Mouse (Mus musculus) CH12.LX (cell line): ENCODE results near the gene Traf3ip2. TPM values are rescaled to one million over a fixed set of nuclear protein-coding genes. Genes with fewer than 3 reads are reported as not detected.

Experiments
- DNase-seq: peaks from one replicate; pipeline ENCODE4 v3.0.0-alpha.2; 2013; ENCODE audit errors: extremely low read depth
- H3K27ac ChIP-seq: 2 replicates; pipeline ENCODE4 v1.5.1; 2012; ENCODE audit warnings: low read depth, mild to moderate bottlenecking, control low read depth, moderate library complexity; ENCODE audit not compliant: insufficient read depth
- H3K27me3 ChIP-seq: replicated peaks from 2 replicates; pipeline ENCODE3; 2012; ENCODE audit warnings: inconsistent platforms
- H3K36me3 ChIP-seq, 2 experiments: replicated peaks in 1 of 2; 2 replicates each; pipeline versions ENCODE3 to v1.6.1; 2012; ENCODE audit warnings: inconsistent platforms in 1 of 2, low read length in 1 of 2, mild to moderate bottlenecking in 1 of 2, mixed read lengths in 1 of 2, moderate library complexity in 1 of 2; ENCODE audit not compliant: control insufficient read depth in 1 of 2, insufficient read depth in 1 of 2
- H3K4me1 ChIP-seq, 2 experiments: 2 replicates each; pipeline ENCODE4 v1.6.1; 2012; ENCODE audit warnings: inconsistent platforms in 1 of 2, moderate library complexity in 1 of 2; ENCODE audit not compliant: insufficient read depth in 2 of 2, control insufficient read depth in 1 of 2
- H3K4me2 ChIP-seq: 2 replicates; pipeline ENCODE4 v1.6.1; 2012; ENCODE audit warnings: low read depth, mild to moderate bottlenecking, control low read depth; ENCODE audit not compliant: poor library complexity, insufficient read depth, severe bottlenecking
- H3K4me3 ChIP-seq, 3 experiments: fragments of 150-350 bp in 1 of 3; sonication (generic) in 1 of 3; replicated peaks in 1 of 3; 2 replicates each; pipeline versions ENCODE3 to v1.5.1; 2011 to 2012; ENCODE audit warnings: low read depth in 2 of 3, low read length in 2 of 3, mild to moderate bottlenecking in 2 of 3, moderate library complexity in 2 of 3, control low read depth in 1 of 3, improper control_type of control experiment in 1 of 3, inconsistent platforms in 1 of 3, mixed read lengths in 1 of 3; ENCODE audit not compliant: poor library complexity in 1 of 3
- H3K79me2 ChIP-seq: replicated peaks from 2 replicates; pipeline ENCODE4 v1.6.1; 2012; ENCODE audit warnings: mild to moderate bottlenecking, moderate library complexity; ENCODE audit not compliant: control insufficient read depth, poor library complexity, insufficient read depth, severe bottlenecking; ENCODE audit errors: extremely low read depth
- H3K9ac ChIP-seq: 2 replicates; pipeline ENCODE4 v1.6.1; 2012; ENCODE audit warnings: low read depth, mild to moderate bottlenecking, control low read depth, moderate library complexity; ENCODE audit not compliant: insufficient read depth
- H3K9me3 ChIP-seq: replicated peaks from 2 replicates; pipeline ENCODE3; 2012; ENCODE audit warnings: low read length, inconsistent platforms, mixed read lengths
- CTCF ChIP-seq, 2 experiments: IDR thresholded peaks in 1 of 2; conservative IDR thresholded peaks in 1 of 2; 2 replicates each; pipeline ENCODE4 v1.5.1; 2011 to 2012; ENCODE audit warnings: low read depth in 2 of 2, low read length in 2 of 2, improper control_type of control experiment in 1 of 2, inconsistent platforms in 1 of 2, mild to moderate bottlenecking in 1 of 2, moderate library complexity in 1 of 2
- E2F4 ChIP-seq: IDR thresholded peaks from 2 replicates; pipeline ENCODE4 v1.6.1; 2011; ENCODE audit warnings: low read depth, low read length, improper control_type of control experiment; ENCODE audit not compliant: insufficient replicate concordance
- ELF1 ChIP-seq: IDR thresholded peaks from 2 replicates; pipeline ENCODE4 v1.6.1; 2014; ENCODE audit warnings: low read depth, mild to moderate bottlenecking, inconsistent platforms, low read length, improper control_type of control experiment
- ETS1 ChIP-seq: conservative IDR thresholded peaks from 2 replicates; pipeline ENCODE4 v1.6.1; 2012; ENCODE audit warnings: low read depth, mild to moderate bottlenecking, inconsistent platforms, low read length, improper control_type of control experiment, moderate library complexity
- GABPA ChIP-seq: IDR thresholded peaks from 2 replicates; pipeline ENCODE4 v1.6.1; 2012; ENCODE audit warnings: low read depth, low read length, improper control_type of control experiment, inconsistent platforms; ENCODE audit not compliant: insufficient replicate concordance
- IRF4 ChIP-seq: IDR thresholded peaks from 2 replicates; pipeline ENCODE4 v1.6.1; 2014; ENCODE audit warnings: low read depth, mild to moderate bottlenecking, inconsistent platforms, low read length, improper control_type of control experiment
- MAFK ChIP-seq: IDR thresholded peaks from 2 replicates; pipeline ENCODE4 v1.6.1; 2011; ENCODE audit warnings: low read length, improper control_type of control experiment; ENCODE audit not compliant: insufficient replicate concordance
- MAX ChIP-seq: IDR thresholded peaks from 2 replicates; pipeline ENCODE4 v1.6.1; 2011; ENCODE audit warnings: low read length, improper control_type of control experiment
- MAZ ChIP-seq: IDR thresholded peaks from 2 replicates; pipeline ENCODE4 v1.6.1; 2012; ENCODE audit warnings: low read depth, mild to moderate bottlenecking, inconsistent platforms, low read length, improper control_type of control experiment, moderate library complexity
- MXI1 ChIP-seq: IDR thresholded peaks from 2 replicates; pipeline ENCODE4 v1.6.1; 2011; ENCODE audit warnings: mild to moderate bottlenecking, low read depth, low read length, improper control_type of control experiment
- MYC ChIP-seq: IDR thresholded peaks from 2 replicates; pipeline ENCODE4 v1.6.1; 2011; ENCODE audit warnings: low read depth, mild to moderate bottlenecking, improper control_type of control experiment, low read length
- POLR2A ChIP-seq: IDR thresholded peaks from 2 replicates; pipeline ENCODE4 v1.6.1; 2011; ENCODE audit warnings: low read depth, mild to moderate bottlenecking, improper control_type of control experiment, low read length
- POLR2AphosphoS2 ChIP-seq: IDR thresholded peaks from 2 replicates; pipeline ENCODE4 v1.6.1; 2011; ENCODE audit warnings: low read depth, low read length, improper control_type of control experiment
- RAD21 ChIP-seq: IDR thresholded peaks from 2 replicates; pipeline ENCODE4 v1.6.1; 2011; ENCODE audit warnings: low read depth, mild to moderate bottlenecking, low read length, improper control_type of control experiment, moderate library complexity
- TCF12 ChIP-seq: IDR thresholded peaks from 2 replicates; pipeline ENCODE4 v1.6.1; 2014; ENCODE audit warnings: low read depth, mild to moderate bottlenecking, inconsistent platforms, low read length, improper control_type of control experiment
- UBTF ChIP-seq: IDR thresholded peaks from 2 replicates; pipeline ENCODE4 v1.6.1; 2012; ENCODE audit warnings: low read depth, mild to moderate bottlenecking, inconsistent platforms, low read length, improper control_type of control experiment, moderate library complexity
- USF1 ChIP-seq: IDR thresholded peaks from 2 replicates; pipeline ENCODE4 v1.6.1; 2014; ENCODE audit warnings: low read depth, mild to moderate bottlenecking, inconsistent platforms, low read length, improper control_type of control experiment
- ZKSCAN1 ChIP-seq: IDR thresholded peaks from 2 replicates; pipeline ENCODE4 v1.6.1; 2012; ENCODE audit warnings: low read depth, inconsistent platforms, low read length, improper control_type of control experiment, borderline replicate concordance
- ZMIZ1 ChIP-seq: IDR thresholded peaks from 2 replicates; pipeline ENCODE4 v1.6.1; 2012; ENCODE audit warnings: low read depth, mild to moderate bottlenecking, inconsistent platforms, low read length, improper control_type of control experiment
- dilution Hi-C: fragments of 300-500 bp; cut with MboI; formaldehyde crosslinking; loops from 2 replicates; pipeline ENCODE4 v1.14.3; 2020; ENCODE audit warnings: low sequenced_read_pairs; ENCODE audit not compliant: extremely low pct_unique_long_range_greater_than_20kb, extremely low pct_ligation_motif_present
- in situ Hi-C: fragments of 300-500 bp; cut with MboI; formaldehyde crosslinking; loops from 3 replicates; pipeline ENCODE4 v1.14.3; 2019; ENCODE audit warnings: low sequenced_read_pairs, low pct_ligation_motif_present, low pct_unique_long_range_greater_than_20kb, mixed read lengths
- polyA plus RNA-seq: library from polyadenylated mRNA; unstranded; fragments of >175 nt; gene quantifications from 2 replicates; pipeline ENCODE4 v1.2.1, GENCODE M21; 2012; ENCODE audit warnings: low read depth; ENCODE audit not compliant: insufficient read length
- total RNA-seq, 2 experiments: library from RNA; depleted of rRNA; stranded (reverse); fragments of 300-350 nt in 1 of 2; fragments of >200 nt in 1 of 2; gene quantifications; 2 replicates each; pipeline ENCODE4 v1.2.3; 2012 to 2014

Gene Traf3ip2
- total and polyA plus RNA-seq, 3 experiments = 9.2 to 23.4 (median 15.6) TPM

DNA sequence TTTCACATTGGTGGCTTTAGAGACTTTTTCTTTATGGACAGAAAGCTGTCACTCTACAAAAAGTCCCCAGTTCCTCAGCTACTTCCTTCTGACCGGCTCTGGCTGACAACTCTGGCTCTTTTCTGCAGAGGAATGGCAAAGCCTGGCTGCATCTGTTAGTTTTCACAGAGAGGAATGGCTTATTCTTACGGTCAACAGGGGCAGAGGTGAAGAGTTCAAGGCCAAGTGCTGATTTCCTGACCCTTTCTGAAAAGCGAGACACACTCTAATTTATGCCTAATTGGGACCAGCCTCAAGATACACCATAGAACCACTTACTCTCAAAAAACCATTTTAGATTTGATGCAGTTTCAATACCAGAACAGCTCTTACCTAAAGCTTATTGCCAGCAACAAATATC lies 61.4 kb downstream of the Traf3ip2 start:
- in situ Hi-C loops = loop anchor here (10.0 kb wide), 1 partner anchor 51 kb away; no protein-coding TSS in a partner anchor
- Histone ChIP-seq H3K36me3 (peaks cover 0 to 13% of the 10 kb centered on the region in 2 experiments), H3K9ac (no peak overlapping the region), H3K27ac (no peak overlapping the region), H3K79me2 (no peaks in the 10 kb centered on the region), H3K27me3 (no peaks in the 10 kb centered on the region), H3K4me2 (no peak overlapping the region), H3K9me3 (no peaks in the 10 kb centered on the region), H3K4me1 (peaks cover 0 to 5% of the 10 kb centered on the region in 2 experiments; a peak in 1 of 4 replicates), H3K4me3 (no peak overlapping the region)
- dilution Hi-C loops = no loop called here
- TF ChIP-seq MXI1 (no peak), E2F4 (no peak), MAFK (no peak), MAZ (no peak), TCF12 (no peak), RAD21 (no peak), POLR2A (no peak)
- DNase-seq = no peak

DNA sequence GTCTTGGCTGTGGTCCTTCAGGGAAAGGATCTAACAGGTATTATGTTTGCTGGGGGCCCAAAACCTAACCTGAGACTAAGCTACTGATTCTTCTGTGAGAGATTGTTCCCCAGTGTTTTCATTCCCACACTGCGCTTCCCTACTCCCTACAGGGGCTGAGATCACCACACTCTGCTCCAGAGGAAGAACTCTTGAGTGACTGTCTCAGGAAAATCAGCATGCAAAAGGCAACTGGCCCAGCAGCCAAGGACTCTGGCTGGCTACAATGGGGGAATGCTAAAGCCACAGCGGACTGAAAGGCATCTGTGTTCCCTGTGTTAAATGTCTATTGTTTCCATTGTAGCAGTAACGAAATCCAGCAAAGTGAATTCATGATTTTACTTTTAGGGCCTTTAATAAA lies 62.0 kb downstream of the Traf3ip2 start:
- Histone ChIP-seq H3K9me3 (no peaks in the 10 kb centered on the region), H3K36me3 (peaks cover 0 to 11% of the 10 kb centered on the region in 2 experiments), H3K27ac (no peak overlapping the region), H3K79me2 (no peaks in the 10 kb centered on the region), H3K9ac (no peak overlapping the region), H3K4me1 (peaks cover 0 to 5% of the 10 kb centered on the region in 2 experiments; a peak in 1 of 4 replicates), H3K4me2 (no peak overlapping the region), H3K4me3 (no peak overlapping the region), H3K27me3 (no peaks in the 10 kb centered on the region)
- in situ Hi-C loops = loop anchor here (10.0 kb wide), 1 partner anchor 50 kb away; no protein-coding TSS in a partner anchor
- TF ChIP-seq POLR2AphosphoS2 = no peak
- no peak for TF ChIP-seq GABPA
- no peak for TF ChIP-seq ETS1
- TF ChIP-seq CTCF (conservative IDR thresholded peaks at IDR 0.05 in 1 of 2, IDR thresholded peaks at IDR 0.05 in 1 of 2; ENCODE audit: low read depth in 2 of 2, low read length in 2 of 2) = no peak
- no peak for TF ChIP-seq UBTF
- TF ChIP-seq TCF12 = no peak
- no peak for TF ChIP-seq E2F4
- no peak for TF ChIP-seq MAX
- TF ChIP-seq MYC = no peak
- TF ChIP-seq ELF1 = no peak
- no peak for TF ChIP-seq ZKSCAN1
- TF ChIP-seq ZMIZ1 = no peak
- no peak for TF ChIP-seq USF1
- TF ChIP-seq IRF4 = no peak
- DNase-seq = no peak
- dilution Hi-C loops = no loop called here
